Mouse (Mus musculus) kidney, embryonic 16.5 days (tissue): ENCODE results near the gene Ovol2. TPM values are rescaled to one million over a fixed set of nuclear protein-coding genes. Genes with fewer than 3 reads are reported as not detected.

ENCODE experiments used
- ATAC-seq: fragments of 200-750 bp; cut with Nextera tagmentation; 2 replicates; pipeline ENCODE4 v1.8.0; 2017; ENCODE audit warnings: moderate TSS enrichment; ENCODE audit not compliant: low FRiP score, low TSS enrichment
- H3K27ac ChIP-seq: fragments of 300-500 bp; sonication (generic); 2 replicates; pipeline ENCODE4 v1.5.1; 2014; ENCODE audit warnings: low read length
- H3K27me3 ChIP-seq: fragments of 300-500 bp; sonication (generic); 2 replicates; pipeline ENCODE4 v1.6.1; 2014; ENCODE audit warnings: low read length, control low read depth, mixed read lengths; ENCODE audit not compliant: insufficient read depth
- H3K36me3 ChIP-seq: fragments of 300-500 bp; sonication (generic); 2 replicates; pipeline ENCODE4 v1.6.1; 2014; ENCODE audit warnings: low read length, control low read depth, mixed read lengths; ENCODE audit not compliant: insufficient read depth
- H3K4me1 ChIP-seq: fragments of 300-500 bp; sonication (generic); 2 replicates; pipeline ENCODE4 v1.6.1; 2014; ENCODE audit warnings: low read length, control low read depth, mixed read lengths; ENCODE audit not compliant: insufficient read depth
- H3K4me2 ChIP-seq: fragments of 300-500 bp; sonication (generic); replicated peaks from 2 replicates; pipeline ENCODE4 v1.6.1; 2014; ENCODE audit warnings: low read depth, low read length
- H3K4me3 ChIP-seq: fragments of 300-500 bp; sonication (generic); 2 replicates; pipeline ENCODE4 v1.5.1; 2014; ENCODE audit warnings: mild to moderate bottlenecking, low read length
- H3K9ac ChIP-seq: fragments of 300-500 bp; sonication (generic); replicated peaks from 2 replicates; pipeline ENCODE4 v1.6.1; 2014; ENCODE audit warnings: low read length
- H3K9me3 ChIP-seq: fragments of 300-500 bp; sonication (generic); 2 replicates; pipeline ENCODE4 v1.6.1; 2016; ENCODE audit warnings: low read length, control low read depth
- WGBS: fragments of 180-500 bp; shearing (Covaris S2); extraction: QIAGEN DNeasy Blood & Tissue Kit; methylation state at CpG from one replicate; pipeline ENCODE4 v1.1.7; 2014; 5-methylcytosine and 5-hydroxymethylcytosine counted together
- polyA plus RNA-seq: library from polyadenylated mRNA; unstranded; fragments of >200 nt; fragmentation: Nextera tagmentation; extraction: Ambion mirVana; gene quantifications from 2 replicates; pipeline ENCODE4 v1.2.1, GENCODE M21; 2015

Ovol2 gene
- polyA plus RNA-seq, 1 experiment from 2014 or later = 1.2 TPM

- H3K4me1 ChIP-seq = peaks cover 39% of the 10 kb centered on the region
- H3K9me3 ChIP-seq = no peaks in the 10 kb centered on the region
- WGBS = 2% methylated on average over 10 of the region's 10 CpGs
- no peak overlapping the region for H3K9ac ChIP-seq
- no peaks in the 10 kb centered on the region for H3K36me3 ChIP-seq
- peaks cover 71% of the 10 kb centered on the region for H3K27me3 ChIP-seq
- ATAC-seq = no peak
- H3K4me3 ChIP-seq = peak overlapping the region; percentile 59
- H3K27ac ChIP-seq = no peak overlapping the region
- H3K4me2 ChIP-seq = peak overlapping the region; percentile 99
These were observed 2.0 kb downstream of the Ovol2 start for GRCm38 (mm10) chr2:144329937-144330336.

GRCm38 (mm10) chr2:144329451-144329850, 2.5 kb downstream of the Ovol2 start:
- Histone ChIP-seq H3K4me1 (peaks cover 39% of the 10 kb centered on the region), H3K9me3 (no peaks in the 10 kb centered on the region), H3K4me3 (peak overlapping the region; percentile 16; the same call in 1 of the 2 replicates), H3K4me2 (peak overlapping the region; percentile 99), H3K27me3 (peaks cover 66% of the 10 kb centered on the region), H3K9ac (no peak overlapping the region), H3K27ac (no peak overlapping the region), H3K36me3 (no peaks in the 10 kb centered on the region)
- 2% methylated on average over 9 of the region's 10 CpGs for WGBS
- ATAC-seq = no peak

- Histone ChIP-seq H3K27me3 (peaks cover 15% of the 10 kb centered on the region), H3K4me2 (no peak overlapping the region), H3K27ac (no peak overlapping the region), H3K36me3 (no peaks in the 10 kb centered on the region), H3K4me1 (peaks cover under 1% of the 10 kb centered on the region; the same call in 1 of the 2 replicates), H3K9ac (no peak overlapping the region), H3K4me3 (no peak overlapping the region), H3K9me3 (no peaks in the 10 kb centered on the region)
- 71% methylated on average over 3 of the region's 3 CpGs for WGBS
- ATAC-seq = no peak
These were observed 7.7 kb downstream of the Ovol2 start for GRCm38 (mm10) chr2:144324218-144324617.

GRCm38 (mm10) chr2:144311372-144311771, 20.6 kb downstream of the Ovol2 start:
- Histone ChIP-seq H3K4me3 (no peak overlapping the region), H3K9me3 (no peaks in the 10 kb centered on the region), H3K27me3 (no peaks in the 10 kb centered on the region), H3K4me2 (no peak overlapping the region), H3K4me1 (peaks cover 4% of the 10 kb centered on the region; the same call in 1 of the 2 replicates), H3K36me3 (no peaks in the 10 kb centered on the region), H3K9ac (no peak overlapping the region), H3K27ac (no peak overlapping the region)
- WGBS = 80% methylated on average over 2 of the region's 2 CpGs
- no peak for ATAC-seq

- 44% methylated on average over 5 of the region's 5 CpGs for WGBS
- no peak overlapping the region for H3K4me3 ChIP-seq
- H3K4me1 ChIP-seq = peaks cover 4% of the 10 kb centered on the region; the same call in 1 of the 2 replicates
- no peaks in the 10 kb centered on the region for H3K9me3 ChIP-seq
- H3K27me3 ChIP-seq = no peaks in the 10 kb centered on the region
- H3K36me3 ChIP-seq = no peaks in the 10 kb centered on the region
- H3K9ac ChIP-seq = no peak overlapping the region
- peak overlapping the region; percentile 5; the same call in 1 of the 2 replicates for H3K27ac ChIP-seq
- H3K4me2 ChIP-seq = no peak overlapping the region
- no peak for ATAC-seq
These were observed 21.7 kb downstream of the Ovol2 start for GRCm38 (mm10) chr2:144310273-144310672.

- Histone ChIP-seq H3K9ac (no peak overlapping the region), H3K36me3 (no peaks in the 10 kb centered on the region), H3K4me1 (peaks cover 4% of the 10 kb centered on the region; the same call in 1 of the 2 replicates), H3K4me2 (no peak overlapping the region), H3K27ac (no peak overlapping the region), H3K27me3 (no peaks in the 10 kb centered on the region), H3K4me3 (no peak overlapping the region), H3K9me3 (no peaks in the 10 kb centered on the region)
- ATAC-seq = peak; percentile 71; the same call in 1 of the 2 replicates
- 66% methylated on average over 8 of the region's 8 CpGs for WGBS
These were observed 23.4 kb downstream of the Ovol2 start for GRCm38 (mm10) chr2:144308561-144308960.

- Histone ChIP-seq H3K4me2 (no peak overlapping the region), H3K9me3 (no peaks in the 10 kb centered on the region), H3K4me1 (peaks cover 4% of the 10 kb centered on the region; the same call in 1 of the 2 replicates), H3K9ac (no peak overlapping the region), H3K4me3 (no peak overlapping the region), H3K36me3 (no peaks in the 10 kb centered on the region), H3K27me3 (no peaks in the 10 kb centered on the region), H3K27ac (no peak overlapping the region)
- 61% methylated on average over 18 of the region's 18 CpGs for WGBS
- ATAC-seq = no peak
These were observed 26.1 kb downstream of the Ovol2 start for GRCm38 (mm10) chr2:144305721-144306294.

GRCm38 (mm10) chr2:144301101-144301500, 30.8 kb downstream of the Ovol2 start:
- Histone ChIP-seq H3K4me1 (peaks cover 11% of the 10 kb centered on the region; the same call in 1 of the 2 replicates), H3K9ac (no peak overlapping the region), H3K4me2 (no peak overlapping the region), H3K27me3 (no peaks in the 10 kb centered on the region), H3K4me3 (no peak overlapping the region), H3K9me3 (no peaks in the 10 kb centered on the region), H3K36me3 (no peaks in the 10 kb centered on the region), H3K27ac (no peak overlapping the region)
- no peak for ATAC-seq
- 95% methylated on average over 11 of the region's 11 CpGs for WGBS

- peaks cover 11% of the 10 kb centered on the region; the same call in 1 of the 2 replicates for H3K4me1 ChIP-seq
- H3K9ac ChIP-seq = no peak overlapping the region
- no peaks in the 10 kb centered on the region for H3K36me3 ChIP-seq
- no peaks in the 10 kb centered on the region for H3K9me3 ChIP-seq
- WGBS = 36% methylated on average over 9 of the region's 9 CpGs
- H3K4me2 ChIP-seq = no peak overlapping the region
- H3K27me3 ChIP-seq = no peaks in the 10 kb centered on the region
- no peak for ATAC-seq
- H3K27ac ChIP-seq = no peak overlapping the region
- H3K4me3 ChIP-seq = no peak overlapping the region
These were observed 31.9 kb downstream of the Ovol2 start for GRCm38 (mm10) chr2:144299749-144300669.
